Mouse (Mus musculus) erythroblast, embryonic 14.5 days (primary cell): ENCODE data around the gene Chst8.

Experiments
- GATA1 ChIP-seq: IDR thresholded peaks from 2 replicates; pipeline ENCODE4 v1.6.1; 2012; ENCODE audit warnings: low read length, inconsistent platforms, mixed read lengths
- TAL1 ChIP-seq: IDR thresholded peaks from 3 replicates; pipeline ENCODE4 v1.6.1; 2012; ENCODE audit warnings: low read length, inconsistent platforms, mixed read lengths

GRCm38 (mm10) chr7:34764250-34765148, 48.0 kb downstream of the Chst8 start:
- TF ChIP-seq GATA1 (no peak), TAL1 (no peak)
